Mouse (Mus musculus) left cerebral cortex, adult 8-10 months (tissue): ENCODE data around the gene Setmar. TPM values are rescaled to one million over a fixed set of nuclear protein-coding genes. Genes with fewer than 3 reads are reported as not detected.
"Not testable (repeated sequence)": the region's sequence is repeated elsewhere in the genome, so short reads cannot be mapped to it uniquely, and the experiment has no call there.

Source experiments
- DNase-seq, 2 experiments: peaks; one replicate each; pipeline ENCODE4 v3.0.0; 2022; ENCODE audit warnings: low spot score in 2 of 2
- total RNA-seq, 4 experiments: library from RNA; stranded (reverse); gene quantifications; 2 replicates each; pipeline ENCODE4 v1.2.4; 2022

Setmar gene
- 10 to 100 TPM; 10.2 to 11.6 (median 10.5) TPM for total RNA-seq

DNA sequence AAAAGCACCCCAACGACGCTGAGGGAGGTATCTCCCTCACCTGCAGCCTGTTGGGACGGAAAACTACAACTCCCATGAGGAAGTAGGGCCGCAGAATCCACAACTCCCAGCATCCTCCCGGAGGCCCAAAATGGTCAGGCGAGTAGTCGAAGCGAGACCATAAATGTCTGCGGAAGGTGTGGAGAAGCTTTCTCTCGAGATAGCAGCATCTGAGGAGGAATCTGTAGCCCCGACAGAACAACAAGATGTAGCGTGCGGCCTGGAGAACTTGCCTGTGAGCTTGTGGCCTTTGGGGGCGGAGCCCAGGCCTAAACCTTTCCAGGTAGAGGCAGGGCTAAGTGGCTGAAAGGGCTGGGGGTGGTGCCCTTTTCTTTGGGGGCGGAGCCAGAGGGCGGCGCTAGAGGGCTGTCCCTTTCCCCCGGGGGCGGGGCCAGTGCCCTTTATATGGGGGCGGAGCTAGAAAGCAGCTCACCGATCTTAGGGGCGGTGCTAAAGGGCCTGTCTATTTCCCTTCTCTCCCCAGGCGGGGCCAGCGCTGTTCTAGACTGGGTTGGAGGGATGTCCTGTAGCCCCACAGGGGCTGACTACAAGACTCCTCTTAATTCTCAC lies at the start of gene Setmar:
Gene Setmar (plus strand): TSS at position 128 of the 609 bp plus-strand sequence.
- DNase-seq = peak; percentile 93 to 96

GRCm38 (mm10) chr6:108021646-108022045 lies 43.2 kb upstream of the Setmar start:
- DNase-seq = peak; percentile 4 to 71

GRCm38 (mm10) chr6:108055041-108055440 lies 9.8 kb upstream of the Setmar start:
- DNase-seq = not testable (repeated sequence)

DNA sequence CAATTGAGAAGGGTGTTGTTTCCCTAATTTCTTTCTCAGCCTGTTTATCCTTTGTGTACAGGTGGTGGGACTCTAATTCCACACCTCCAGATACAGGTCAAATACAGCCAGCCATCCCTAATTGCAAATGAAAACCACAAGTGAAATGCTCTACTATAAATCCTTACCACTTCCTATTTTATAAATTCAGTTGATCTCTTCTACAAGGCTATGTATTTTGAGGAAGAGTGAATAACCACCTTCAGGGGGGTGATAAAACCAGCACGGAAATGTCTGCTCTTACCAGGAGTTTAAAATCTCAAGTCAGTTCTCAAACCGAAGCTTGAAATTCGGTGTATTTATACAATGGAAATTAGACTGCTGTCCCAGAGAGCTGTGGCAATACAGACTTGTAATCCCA lies 8.9 kb upstream of the Setmar start:
- DNase-seq = no peak

GRCm38 (mm10) chr6:108057353-108057752 lies 7.5 kb upstream of the Setmar start:
- no peak for DNase-seq

- no peak for DNase-seq
Observed at GRCm38 (mm10) chr6:108058066-108058465, 6.8 kb upstream of the Setmar start.

DNA sequence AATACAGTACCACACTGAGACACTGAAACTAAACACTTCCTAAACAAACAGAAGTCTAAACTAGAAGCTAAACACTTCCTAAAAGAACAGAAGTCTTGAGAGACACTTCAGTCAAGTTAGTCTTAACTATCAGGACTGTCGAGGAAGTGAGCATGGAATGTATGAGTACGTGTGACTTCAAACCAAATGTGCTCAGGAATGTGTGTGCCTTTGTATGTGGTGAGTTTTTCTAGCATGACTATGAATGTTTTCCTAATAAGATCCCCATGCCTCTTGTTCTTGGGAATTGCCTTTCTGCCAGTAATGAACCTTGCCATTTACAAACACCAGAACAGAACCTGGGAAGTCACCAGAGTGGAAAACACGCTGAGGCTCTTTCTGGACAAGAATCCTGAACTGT lies 3.7 kb upstream of the Setmar start:
- no peak for DNase-seq

DNA sequence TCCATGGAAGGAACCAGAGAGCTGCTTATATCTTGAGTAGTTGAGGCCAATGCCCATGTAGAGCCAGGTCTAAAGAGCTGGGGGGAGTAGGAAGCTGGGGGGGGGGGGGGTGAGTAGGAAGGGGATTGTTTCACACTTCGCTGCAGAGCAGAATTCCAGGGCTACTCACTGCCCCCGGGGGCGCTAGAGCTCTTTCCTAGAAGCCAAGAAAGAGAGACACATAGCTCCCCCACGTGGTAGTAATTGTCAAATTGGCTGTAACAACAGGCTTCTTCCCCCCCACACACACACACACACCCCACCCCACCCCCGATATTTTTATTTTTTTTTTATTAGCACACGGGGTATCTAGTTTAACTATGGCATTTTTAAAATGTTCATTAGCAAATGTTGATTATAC lies 738 bp downstream of the Setmar start:
- DNase-seq = peak in 1 of 2 experiments; percentile 86

DNA sequence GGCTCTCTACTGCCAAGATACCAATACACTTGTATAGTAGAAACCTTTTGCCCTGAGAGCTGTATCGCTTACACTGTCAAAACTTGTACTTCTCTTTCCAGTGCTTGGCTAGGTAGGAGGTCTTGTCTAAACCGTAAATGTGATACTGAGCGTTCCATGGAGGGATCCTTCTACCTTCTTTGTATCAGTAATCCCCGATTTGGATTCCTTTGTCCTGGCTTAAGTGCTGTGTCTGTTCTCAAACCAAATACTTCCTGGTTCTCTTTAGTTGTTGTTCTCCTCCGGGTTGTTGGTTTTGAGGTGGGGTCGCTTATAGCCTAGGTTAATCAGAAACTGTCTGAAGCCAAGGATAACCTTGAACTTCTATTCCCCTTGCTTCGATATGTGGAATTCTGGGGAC lies 6.1 kb downstream of the Setmar start:
- no peak for DNase-seq

- DNase-seq = peak in 1 of 2 experiments; percentile 67
Observed at GRCm38 (mm10) chr6:108073071-108073470, 8.2 kb downstream of the Setmar start.

- DNase-seq = no peak
Observed at GRCm38 (mm10) chr6:108073931-108074330, 9.1 kb downstream of the Setmar start.

DNA sequence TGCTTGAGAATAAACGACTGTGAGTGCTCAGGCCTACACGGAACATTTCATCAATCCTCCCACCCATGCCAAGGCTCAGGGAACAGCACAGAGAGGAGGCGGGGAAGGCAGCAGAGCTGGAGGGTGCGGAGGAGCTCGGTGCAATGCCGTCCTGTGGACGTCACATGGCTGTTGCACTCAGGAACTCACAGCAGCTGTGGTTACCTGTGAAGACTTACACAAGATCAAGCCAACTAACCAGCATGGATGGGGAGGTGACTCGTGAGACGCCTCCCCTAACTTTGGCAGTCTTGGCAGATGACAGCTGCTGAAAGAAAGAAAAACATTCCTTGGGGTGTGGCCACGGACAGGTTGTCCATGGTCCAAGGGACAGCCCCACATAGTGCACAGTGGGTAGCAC lies 9.8 kb downstream of the Setmar start:
- DNase-seq = peak; percentile 31 to 73

DNA sequence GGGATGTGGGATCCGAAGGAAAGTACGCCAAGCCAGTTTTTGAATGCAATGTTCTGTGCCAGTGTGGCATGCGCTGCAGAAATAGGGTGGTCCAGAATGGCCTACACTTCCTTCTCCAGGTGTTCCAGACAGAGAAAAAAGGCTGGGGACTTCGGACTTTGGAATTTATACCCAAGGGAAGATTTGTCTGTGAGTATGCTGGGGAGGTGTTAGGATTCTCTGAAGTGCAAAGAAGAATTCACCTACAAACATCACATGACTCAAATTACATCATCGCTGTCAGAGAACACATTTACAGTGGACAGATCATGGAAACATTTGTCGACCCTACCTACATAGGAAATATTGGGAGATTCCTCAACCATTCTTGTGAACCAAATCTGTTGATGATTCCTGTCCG lies 11.0 kb downstream of the Setmar start:
- no peak for DNase-seq

DNA sequence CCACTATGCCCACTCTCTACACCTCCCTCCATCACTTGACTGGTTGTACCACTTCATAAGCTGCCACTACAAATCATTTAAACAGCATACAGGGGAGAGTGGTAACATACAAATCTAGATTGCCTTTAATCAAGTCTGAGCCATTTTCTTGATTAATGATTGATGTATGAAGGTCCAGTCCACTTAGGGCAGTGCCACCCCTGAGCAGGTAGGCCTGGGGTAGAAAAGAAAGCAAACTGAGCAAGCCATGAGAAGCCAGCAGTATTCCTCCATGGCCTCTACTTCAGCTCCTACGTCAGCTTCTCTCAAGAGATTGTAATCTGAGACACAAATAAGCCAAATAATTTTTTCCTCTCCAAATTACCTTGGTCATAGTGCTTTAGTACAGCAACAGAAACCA lies 26.5 kb downstream of the Setmar start:
- DNase-seq = no peak

DNA sequence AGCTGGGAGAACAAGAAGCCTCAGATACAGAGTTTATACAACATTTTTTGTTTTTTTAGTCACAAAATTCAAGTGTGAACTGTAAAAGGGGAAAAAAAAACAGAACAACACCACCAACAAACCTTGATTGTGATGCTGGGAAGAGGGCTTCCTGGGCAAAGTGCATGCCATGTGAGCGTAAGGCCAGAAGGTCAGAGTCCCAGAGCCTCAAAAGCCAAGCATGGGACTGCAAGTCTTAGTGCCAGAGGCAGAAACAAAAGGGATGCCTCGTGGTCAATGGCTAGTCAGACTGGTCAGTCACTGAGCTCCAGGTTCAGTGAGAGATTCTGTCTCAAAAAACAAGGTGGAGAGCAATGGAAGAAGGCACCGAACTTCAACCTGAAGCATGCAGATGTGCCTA lies 27.8 kb downstream of the Setmar start:
- no peak for DNase-seq

DNA sequence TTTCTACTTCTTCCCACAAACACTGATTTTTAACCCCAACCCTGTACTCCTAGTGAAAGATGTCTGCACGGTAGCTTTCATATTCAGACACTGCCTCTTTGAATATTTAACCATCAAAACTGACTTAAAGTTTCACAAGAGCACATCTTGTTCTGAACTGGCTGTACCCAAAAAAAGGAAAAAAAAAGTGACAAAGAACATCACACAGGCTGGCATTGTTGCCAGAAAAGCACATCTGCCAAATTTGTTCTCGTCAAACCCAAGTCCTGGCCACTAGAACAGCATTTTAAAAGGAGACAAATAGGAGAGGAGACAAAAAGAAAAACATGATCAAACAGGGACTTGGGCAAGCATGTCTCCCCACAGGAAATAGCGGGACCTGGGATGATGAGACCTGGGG lies 28.6 kb downstream of the Setmar start:
- no peak for DNase-seq

DNA sequence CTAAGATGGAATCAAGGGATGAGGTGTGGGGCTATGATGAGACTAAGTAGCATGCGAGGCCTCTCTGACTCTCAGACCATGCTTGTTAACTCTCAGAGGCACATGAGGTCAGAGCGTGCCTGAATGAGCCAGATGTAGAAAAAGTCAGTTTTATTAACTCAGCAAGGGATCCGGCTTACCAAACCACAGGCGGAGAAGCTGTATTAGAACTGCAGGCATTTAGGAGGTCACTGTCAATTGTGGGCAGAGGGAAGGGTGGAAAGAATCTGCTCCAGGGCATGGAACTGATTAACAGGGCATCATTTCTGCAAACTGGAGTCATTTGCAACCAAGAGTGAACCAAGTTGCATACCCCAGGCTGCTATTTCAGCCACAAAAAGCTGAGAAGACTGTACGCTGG lies 30.6 kb downstream of the Setmar start:
- no peak for DNase-seq

DNA sequence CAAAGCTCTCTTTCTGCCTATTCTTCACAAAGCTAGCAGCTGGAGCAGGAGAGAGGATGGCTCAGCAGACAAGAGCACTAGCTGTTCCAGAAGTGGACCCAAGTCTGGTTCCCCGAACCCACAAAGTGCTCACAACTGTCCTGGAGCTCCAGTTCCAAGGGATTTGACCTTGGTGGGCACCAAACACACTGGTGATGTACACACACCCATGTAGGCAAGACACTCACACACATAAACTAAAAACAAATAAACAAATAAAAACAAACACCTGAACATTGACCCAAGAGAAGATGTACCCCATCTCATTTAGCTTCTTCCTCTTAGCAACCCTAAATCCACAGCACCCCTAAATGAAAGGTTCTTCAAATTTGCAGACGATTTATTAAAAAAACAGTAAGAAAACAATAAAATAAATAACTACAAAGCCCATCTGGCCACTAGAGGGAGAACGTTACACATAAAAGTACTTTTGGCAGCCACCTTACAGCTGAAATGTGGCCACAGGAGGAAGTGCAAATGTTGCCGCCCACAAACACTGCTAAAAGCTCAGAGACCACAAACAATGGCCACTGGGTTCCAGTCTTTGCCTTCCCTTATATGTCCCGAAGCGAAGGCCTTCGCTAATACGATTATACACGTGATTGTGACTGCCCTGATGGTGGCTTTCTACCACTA lies 33.5 kb downstream of the Setmar start:
- DNase-seq = peak in 1 of 2 experiments; percentile 22

GRCm38 (mm10) chr6:108098846-108099217 lies 34.0 kb downstream of the Setmar start:
- no peak for DNase-seq

GRCm38 (mm10) chr6:108101936-108102830 lies 37.3 kb downstream of the Setmar start:
- no peak for DNase-seq

- DNase-seq = no peak
Observed at GRCm38 (mm10) chr6:108107376-108107775, 42.5 kb downstream of the Setmar start.

- DNase-seq = no peak
Observed at GRCm38 (mm10) chr6:108110336-108110735, 45.5 kb downstream of the Setmar start.
